12 mouse cellular contexts compared by ENCODE assay signal in the genomic region with DNA sequence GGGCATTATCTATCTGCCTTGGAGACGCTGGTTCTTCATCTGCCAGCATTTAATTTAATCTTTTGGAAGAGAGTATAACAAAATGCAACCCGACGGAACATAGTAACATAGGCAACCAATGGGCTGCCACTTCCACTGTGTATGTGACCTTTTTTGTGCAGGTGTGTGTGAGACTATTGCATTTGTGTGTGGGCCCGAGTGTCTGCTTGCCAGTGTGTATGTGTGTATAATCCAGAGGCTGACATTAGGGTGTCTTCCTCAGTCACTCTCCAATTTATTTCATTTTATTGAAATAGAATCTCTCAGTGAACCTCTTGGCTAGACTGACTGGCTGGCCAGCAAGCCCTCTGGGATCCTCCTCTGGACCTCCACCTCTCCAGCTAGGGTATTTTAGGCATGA. TPM values are rescaled to one million over a fixed set of nuclear protein-coding genes. Genes with fewer than 3 reads are reported as not detected.
DNase-seq lines count a peak whose midpoint lies in the region; ATAC-seq and TF ChIP-seq lines count a peak whose summit lies in the region.
"Had no signal": no experiment of that assay in that cellular context is flagged by ENCODE, and none has a peak within 500 bp of the region (broad histone marks: within the 10 kb centered on the region; RNA-seq: fewer than 3 reads in every experiment).

No protein-coding gene starts in this region.

- peak overlapping the region; percentile 78 for H3K4me2 ChIP-seq in heart, postnatal 0 days (ENCODE audit: low read depth, low read length)
- H3K4me2 ChIP-seq in liver, embryonic 15.5 days, result peak overlapping the region; percentile 87
- H3K4me2 ChIP-seq in midbrain, embryonic 15.5 days, result no peak overlapping the region

- 81% methylated on average over 4 of the region's 4 CpGs for WGBS in heart, postnatal 0 days
- WGBS in bone marrow, adult 2 months, result 30% methylated on average over 4 of the region's 4 CpGs
- 67% methylated on average over 4 of the region's 4 CpGs for WGBS in liver, embryonic 15.5 days (ENCODE audit: insufficient replicate concordance)
- WGBS in midbrain, embryonic 15.5 days, result 93% methylated on average over 4 of the region's 4 CpGs

- DNase-seq in heart, postnatal 0 days (ENCODE audit: low spot score), result no peak
- no peak for DNase-seq in heart, adult 9 months (ENCODE audit: low spot score in 2 of 2)
- DNase-seq in CD4-positive, CD25-positive, alpha-beta regulatory T cell, adult 2 months (ENCODE audit: low read depth, low spot score), result peak; percentile 37
- DNase-seq in retina, embryonic 14.5 days (ENCODE audit: low spot score), result no peak
- DNase-seq: cerebellum, adult 9-11 months; kidney, postnatal 4 days; right cerebral cortex, postnatal 25 days had no signal

- ATAC-seq in heart, postnatal 0 days (ENCODE audit: insufficient read depth, low read depth), result no peak
- no peak for ATAC-seq in liver, embryonic 15.5 days (ENCODE audit: insufficient read depth)
- no peak for ATAC-seq in midbrain, embryonic 15.5 days (replicated peaks)
- ATAC-seq: midbrain, embryonic 16.5 days had no signal

- H3K9me3 ChIP-seq in heart, postnatal 0 days (replicated peaks; ENCODE audit: control insufficient read depth, low read length), result no peaks in the 10 kb centered on the region
- H3K9me3 ChIP-seq in liver, embryonic 15.5 days (replicated peaks), result no peaks in the 10 kb centered on the region
- H3K9me3 ChIP-seq in midbrain, embryonic 15.5 days, result no peaks in the 10 kb centered on the region
- H3K9me3 ChIP-seq: hindbrain, embryonic 12.5 days had no signal

- H3K9ac ChIP-seq in heart, postnatal 0 days (replicated peaks; ENCODE audit: low read depth, low read length), result peak overlapping the region; percentile 40; the same call in 1 of the 2 replicates
- H3K9ac ChIP-seq in liver, embryonic 15.5 days, result peak overlapping the region; percentile 32; the same call in 1 of the 2 replicates
- H3K9ac ChIP-seq in midbrain, embryonic 15.5 days, result no peak overlapping the region
- H3K9ac ChIP-seq: hindbrain, embryonic 12.5 days had no signal

- peak overlapping the region; percentile 67; the same call in 1 of the 2 replicates for H3K4me3 ChIP-seq in heart, postnatal 0 days (ENCODE audit: low read depth, low read length)
- peak overlapping the region; percentile 43 for H3K4me3 ChIP-seq in bone marrow, adult 2 months (replicated peaks; ENCODE audit: control insufficient read depth, low read depth, low read length)
- peak overlapping the region; percentile 69 for H3K4me3 ChIP-seq in liver, embryonic 15.5 days (replicated peaks)
- H3K4me3 ChIP-seq in midbrain, embryonic 15.5 days, result no peak overlapping the region
- H3K4me3 ChIP-seq: hindbrain, embryonic 12.5 days had no signal

- no peak for TF ChIP-seq CTCF in heart, postnatal 0 days (IDR thresholded peaks at IDR 0.05; ENCODE audit: low read depth)
- TF ChIP-seq CTCF in bone marrow, adult 2 months (IDR thresholded peaks at IDR 0.05; ENCODE audit: control insufficient read depth, insufficient read depth, low read length), result no peak

- H3K27ac ChIP-seq in heart, postnatal 0 days (ENCODE audit: low read depth), result no peak overlapping the region
- H3K27ac ChIP-seq in bone marrow, adult 2 months (ENCODE audit: control insufficient read depth, insufficient read depth, low read depth, low read length, poor library complexity), result no peak overlapping the region
- peak overlapping the region; percentile 55 for H3K27ac ChIP-seq in liver, embryonic 15.5 days (replicated peaks)
- H3K27ac ChIP-seq in midbrain, embryonic 15.5 days, result no peak overlapping the region
- H3K27ac ChIP-seq: hindbrain, embryonic 12.5 days had no signal

- 0 out of 2 replicates have a peak, but pooled peaks cover 4% of the 10 kb centered on the region for H3K36me3 ChIP-seq in heart, postnatal 0 days (replicated peaks; ENCODE audit: control insufficient read depth, insufficient read depth, low read length)
- no peaks in the 10 kb centered on the region for H3K36me3 ChIP-seq in liver, embryonic 15.5 days (replicated peaks)
- H3K36me3 ChIP-seq in midbrain, embryonic 15.5 days (replicated peaks), result no peaks in the 10 kb centered on the region
- H3K36me3 ChIP-seq: hindbrain, embryonic 12.5 days had no signal

- no peaks in the 10 kb centered on the region for H3K27me3 ChIP-seq in heart, postnatal 0 days (ENCODE audit: control insufficient read depth, insufficient read depth, low read length)
- H3K27me3 ChIP-seq in liver, embryonic 15.5 days, result no peaks in the 10 kb centered on the region
- no peaks in the 10 kb centered on the region for H3K27me3 ChIP-seq in midbrain, embryonic 15.5 days (replicated peaks)
- H3K27me3 ChIP-seq: hindbrain, embryonic 12.5 days had no signal

- TF ChIP-seq POLR2A in bone marrow, adult 2 months (IDR thresholded peaks at IDR 0.05; ENCODE audit: borderline replicate concordance, control insufficient read depth, low read depth, low read length), result no peak

- TF ChIP-seq EP300 in heart, postnatal 0 days (IDR thresholded peaks at IDR 0.05; ENCODE audit: low read depth), result no peak

- peaks cover 10% of the 10 kb centered on the region for H3K4me1 ChIP-seq in heart, postnatal 0 days (ENCODE audit: control insufficient read depth, insufficient read depth)
- H3K4me1 ChIP-seq in bone marrow, adult 2 months (ENCODE audit: control insufficient read depth, insufficient read depth, low read length), result no peaks in the 10 kb centered on the region; the same call in 1 of the 2 replicates
- H3K4me1 ChIP-seq in liver, embryonic 15.5 days (replicated peaks), result peaks cover 29% of the 10 kb centered on the region
- H3K4me1 ChIP-seq in midbrain, embryonic 15.5 days, result 0 out of 2 replicates have a peak, but pooled peaks cover 3% of the 10 kb centered on the region

RNA-seq across cellular contexts. Expression of a gene that starts 0.8 kb away (rescaled TPM):
- 7.7 and 8.7 TPM in 2 replicates for total RNA-seq in heart, postnatal 0 days (2014; rRNA removed; ENCODE audit: low replicate concordance)
- polyA plus RNA-seq in heart, postnatal 0 days (2015; fragmentation: Nextera tagmentation; extraction: Ambion mirVana), result 4.6 and 5.2 TPM in 2 replicates
- 5.2 and 7.0 TPM in 2 replicates for polyA plus RNA-seq in bone marrow, adult 2 months (2011; ENCODE audit: insufficient read depth, insufficient read length, low replicate concordance, missing spikeins)
- polyA plus RNA-seq in liver, embryonic 15.5 days (2015; fragmentation: Nextera tagmentation; extraction: Ambion mirVana), result 6.1 and 6.3 TPM in 2 replicates
- 1.2 and 2.0 TPM in 2 replicates for polyA plus RNA-seq in midbrain, embryonic 15.5 days (2015; fragmentation: Nextera tagmentation; extraction: Ambion mirVana)

RNA-seq across cellular contexts. Expression of a gene that starts 0.9 kb away (rescaled TPM):
- 7.8 and 9.8 TPM in 2 replicates for total RNA-seq in heart, postnatal 0 days (2014; rRNA removed; ENCODE audit: low replicate concordance)
- polyA plus RNA-seq in heart, postnatal 0 days (2015; fragmentation: Nextera tagmentation; extraction: Ambion mirVana), result 7.0 and 8.0 TPM in 2 replicates
- polyA plus RNA-seq in bone marrow, adult 2 months (2011; ENCODE audit: insufficient read depth, insufficient read length, low replicate concordance, missing spikeins), result 28.7 and 39.5 TPM in 2 replicates
- polyA plus RNA-seq in liver, embryonic 15.5 days (2015; fragmentation: Nextera tagmentation; extraction: Ambion mirVana), result 9.9 and 11.2 TPM in 2 replicates
- polyA plus RNA-seq in midbrain, embryonic 15.5 days (2015; fragmentation: Nextera tagmentation; extraction: Ambion mirVana), result 1.3 and 1.9 TPM in 2 replicates

RNA-seq across cellular contexts. Expression of a gene that starts 28.8 kb away (rescaled TPM):
- total RNA-seq in heart, postnatal 0 days (2014; rRNA removed; ENCODE audit: low replicate concordance), result 50.6 and 58.4 TPM in 2 replicates
- 124 and 126 TPM in 2 replicates for polyA plus RNA-seq in heart, postnatal 0 days (2015; fragmentation: Nextera tagmentation; extraction: Ambion mirVana)
- 22.8 and 28.3 TPM in 2 replicates for polyA plus RNA-seq in bone marrow, adult 2 months (2011; ENCODE audit: insufficient read depth, insufficient read length, low replicate concordance, missing spikeins)
- 79.1 and 90.7 TPM in 2 replicates for polyA plus RNA-seq in liver, embryonic 15.5 days (2015; fragmentation: Nextera tagmentation; extraction: Ambion mirVana)
- polyA plus RNA-seq in midbrain, embryonic 15.5 days (2015; fragmentation: Nextera tagmentation; extraction: Ambion mirVana), result 93.1 and 95.2 TPM in 2 replicates

RNA-seq across cellular contexts. Expression of a gene that starts 31.9 kb away (rescaled TPM):
- 15.7 and 16.4 TPM in 2 replicates for total RNA-seq in heart, postnatal 0 days (2014; rRNA removed; ENCODE audit: low replicate concordance)
- polyA plus RNA-seq in heart, postnatal 0 days (2015; fragmentation: Nextera tagmentation; extraction: Ambion mirVana), result 5.7 and 6.1 TPM in 2 replicates
- polyA plus RNA-seq in bone marrow, adult 2 months (2011; ENCODE audit: insufficient read depth, insufficient read length, low replicate concordance, missing spikeins), result 4.7 and 9.0 TPM in 2 replicates
- 9.3 and 9.8 TPM in 2 replicates for polyA plus RNA-seq in liver, embryonic 15.5 days (2015; fragmentation: Nextera tagmentation; extraction: Ambion mirVana)
- polyA plus RNA-seq in midbrain, embryonic 15.5 days (2015; fragmentation: Nextera tagmentation; extraction: Ambion mirVana), result 14.0 and 15.1 TPM in 2 replicates
